Mouse (Mus musculus): ENCODE results near the gene Slc9a9.

- TF ChIP-seq TAL1 (IDR thresholded peaks at IDR 0.05; ENCODE audit: low read length) (no peak), GATA1 (IDR thresholded peaks at IDR 0.05; ENCODE audit: low read length) (no peak)
Measured at GRCm38 (mm10) chr9:94712084-94712483, 42.4 kb downstream of the Slc9a9 start.
